In the genomic region with DNA sequence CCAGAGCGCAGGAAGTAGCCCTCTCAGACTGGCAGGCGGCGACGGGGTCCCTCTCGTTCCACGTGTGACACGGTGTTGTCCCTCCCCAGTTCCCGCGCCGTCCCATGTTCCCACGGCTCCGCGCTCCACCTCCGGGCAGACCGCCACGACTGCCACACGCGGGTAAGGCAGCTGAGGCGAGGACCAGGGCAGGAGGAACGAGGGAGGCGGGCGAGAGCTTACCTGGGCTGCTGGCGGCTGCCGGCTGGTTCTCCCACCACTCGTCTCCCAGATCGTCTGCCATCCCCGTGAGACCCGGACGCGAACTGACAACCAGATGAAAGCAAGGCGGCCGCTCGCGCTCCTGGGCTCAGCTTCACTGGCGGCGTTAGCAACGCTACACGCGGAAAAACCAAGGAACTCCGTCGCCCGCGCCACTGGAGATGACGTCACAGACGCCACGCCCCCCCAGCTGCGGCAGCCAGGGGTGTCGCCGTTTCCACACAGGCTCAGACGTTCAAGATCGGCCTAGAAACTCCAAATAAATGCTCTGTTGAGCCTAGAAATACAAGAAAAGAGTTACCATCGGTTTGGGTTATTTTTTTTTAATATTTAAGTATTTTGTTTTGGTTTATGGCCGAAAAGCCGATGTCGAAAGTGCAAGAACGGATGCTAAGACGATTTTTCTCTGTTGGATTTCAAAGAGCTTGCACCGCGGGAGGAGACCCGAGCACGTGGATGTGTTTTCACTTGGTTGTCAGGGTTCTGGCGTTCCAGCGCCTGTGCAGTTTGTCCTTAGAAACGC, we compare ENCODE assay signal across 8 mouse cellular contexts. TPM values are rescaled to one million over a fixed set of nuclear protein-coding genes. Genes with fewer than 3 reads are reported as not detected.
DNase-seq lines count a peak whose midpoint lies in the region; ATAC-seq and TF ChIP-seq lines count a peak whose summit lies in the region.

A gene (minus strand): TSS at position 421 of the 784 bp plus-strand sequence.

- TF ChIP-seq CTCF in E14TG2a.4 (conservative IDR thresholded peaks at IDR 0.05; ENCODE audit: low read length), result no peak
- TF ChIP-seq CTCF in liver, postnatal 0 days (IDR thresholded peaks at IDR 0.05; ENCODE audit: low read depth), result 0 out of 2 replicates have a peak, but pooled peaks have one; percentile 6

- H3K9ac ChIP-seq in forebrain, embryonic 12.5 days, result peak within 1 kb of the TSS; percentile 61
- peak within 1 kb of the TSS; percentile 72 for H3K9ac ChIP-seq in liver, postnatal 0 days (replicated peaks)
- peak within 1 kb of the TSS; percentile 61 for H3K9ac ChIP-seq in neural tube, embryonic 14.5 days (replicated peaks; ENCODE audit: low read depth, low read length)

- no peak within 1 kb of the TSS for H3K27ac ChIP-seq in forebrain, embryonic 12.5 days
- peak within 1 kb of the TSS; percentile 72 for H3K27ac ChIP-seq in liver, postnatal 0 days (ENCODE audit: low read depth)
- peak within 1 kb of the TSS; percentile 12; the same call in 1 of the 2 replicates for H3K27ac ChIP-seq in neural tube, embryonic 14.5 days (ENCODE audit: low read depth, low read length)

- no peaks in the 10 kb centered on the region for H3K36me3 ChIP-seq in E14TG2a.4 (ENCODE audit: insufficient read depth, low read length)
- no peaks in the 10 kb centered on the region for H3K36me3 ChIP-seq in forebrain, embryonic 12.5 days (replicated peaks)
- H3K36me3 ChIP-seq in liver, postnatal 0 days (replicated peaks; ENCODE audit: insufficient read depth, low read length), result no peaks in the 10 kb centered on the region
- no peaks in the 10 kb centered on the region for H3K36me3 ChIP-seq in neural tube, embryonic 14.5 days (ENCODE audit: control insufficient read depth, insufficient read depth, low read length)

- peak; percentile 83 for DNase-seq in c-Kit-positive CD71-positive TER-119-positive erythroid progenitor cells, embryonic 14.5 days (ENCODE audit: low spot score)
- DNase-seq in heart, postnatal 10 days, result peak; percentile 86 to 88
- peak; percentile 37 for DNase-seq in large intestine, adult 2 months (ENCODE audit: low read depth, low spot score)
- DNase-seq in liver, postnatal 0 days, result peak; percentile 93
- peak; percentile 94 for DNase-seq in testis, postnatal 10 days (ENCODE audit: low spot score)

- TF ChIP-seq EP300 in liver, postnatal 0 days (IDR thresholded peaks at IDR 0.05; ENCODE audit: low read depth), result peak; percentile 40; the same call in 1 of the 2 replicates

- no peaks in the 10 kb centered on the region for H3K27me3 ChIP-seq in E14TG2a.4 (ENCODE audit: insufficient read depth, low read length)
- H3K27me3 ChIP-seq in forebrain, embryonic 12.5 days, result no peaks in the 10 kb centered on the region
- no peaks in the 10 kb centered on the region for H3K27me3 ChIP-seq in liver, postnatal 0 days (ENCODE audit: insufficient read depth, low read length)
- H3K27me3 ChIP-seq in neural tube, embryonic 14.5 days (ENCODE audit: control insufficient read depth, insufficient read depth, low read length), result no peaks in the 10 kb centered on the region

- intact Hi-C loops in heart, postnatal 10 days (cut with DNase I), result loop anchor here (5.0 kb wide), 1 partner anchor 889 kb away; a partner anchor contains a TSS

- peak; percentile 94 for ATAC-seq in forebrain, embryonic 12.5 days (ENCODE audit: low FRiP score)
- ATAC-seq in liver, postnatal 0 days, result peak; percentile 96
- ATAC-seq in neural tube, embryonic 14.5 days (ENCODE audit: low read depth), result peak; percentile 96

- H3K4me3 ChIP-seq in E14TG2a.4 (replicated peaks; ENCODE audit: low read length), result peak within 1 kb of the TSS; percentile 96
- peak within 1 kb of the TSS; percentile 82 for H3K4me3 ChIP-seq in forebrain, embryonic 12.5 days (replicated peaks)
- H3K4me3 ChIP-seq in liver, postnatal 0 days (ENCODE audit: low read depth, low read length), result peak within 1 kb of the TSS; percentile 73
- H3K4me3 ChIP-seq in neural tube, embryonic 14.5 days (ENCODE audit: low read depth, low read length), result peak within 1 kb of the TSS; percentile 81

- WGBS in forebrain, embryonic 12.5 days, result under 1% methylated on average over 64 of the region's 64 CpGs
- under 1% methylated on average over 64 of the region's 64 CpGs for WGBS in large intestine, adult 2 months
- under 1% methylated on average over 64 of the region's 64 CpGs for WGBS in liver, postnatal 0 days (ENCODE audit: insufficient replicate concordance)
- under 1% methylated on average over 64 of the region's 64 CpGs for WGBS in neural tube, embryonic 14.5 days

- H3K9me3 ChIP-seq in E14TG2a.4 (ENCODE audit: low read length), result peaks cover 4% of the 10 kb centered on the region; the same call in 1 of the 2 replicates
- H3K9me3 ChIP-seq in forebrain, embryonic 12.5 days, result no peaks in the 10 kb centered on the region
- H3K9me3 ChIP-seq in liver, postnatal 0 days (ENCODE audit: low read length), result no peaks in the 10 kb centered on the region
- no peaks in the 10 kb centered on the region for H3K9me3 ChIP-seq in neural tube, embryonic 14.5 days (ENCODE audit: control insufficient read depth, low read length)

- H3K4me1 ChIP-seq in E14TG2a.4 (replicated peaks; ENCODE audit: low read depth, low read length), result peaks cover 14% of the 10 kb centered on the region
- peaks cover 12% of the 10 kb centered on the region for H3K4me1 ChIP-seq in forebrain, embryonic 12.5 days
- H3K4me1 ChIP-seq in liver, postnatal 0 days (ENCODE audit: insufficient read depth), result peaks cover 11% of the 10 kb centered on the region
- no peaks in the 10 kb centered on the region; the same call in 1 of the 2 replicates for H3K4me1 ChIP-seq in neural tube, embryonic 14.5 days (ENCODE audit: control insufficient read depth, insufficient read depth, low read length)

- H3K4me2 ChIP-seq in forebrain, embryonic 12.5 days, result peak within 1 kb of the TSS; percentile 80
- peak within 1 kb of the TSS; percentile 90 for H3K4me2 ChIP-seq in liver, postnatal 0 days (ENCODE audit: low read depth, low read length)
- H3K4me2 ChIP-seq in neural tube, embryonic 14.5 days (ENCODE audit: low read depth, low read length), result peak within 1 kb of the TSS; percentile 79

RNA-seq across cellular contexts. Expression of the gene that starts here (rescaled TPM):
- 44.9 and 48.2 TPM in 2 replicates for polyA plus RNA-seq in forebrain, embryonic 12.5 days (2016; fragmentation: Nextera tagmentation; extraction: Ambion mirVana)
- 10 to 100 TPM; 38.5 to 39.4 TPM for total RNA-seq in heart, postnatal 10 days (2021)
- polyA plus RNA-seq in large intestine, adult 2 months (2012; rRNA removed), result 7.0 and 8.0 TPM in 2 replicates
- 16.7 and 19.1 TPM in 2 replicates for polyA plus RNA-seq in liver, postnatal 0 days (2015; fragmentation: Nextera tagmentation; extraction: Ambion mirVana)
- polyA plus RNA-seq in neural tube, embryonic 14.5 days (2014; fragmentation: Nextera tagmentation; extraction: Ambion mirVana), result 35.7 and 38.3 TPM in 2 replicates

Comparison
In these comparisons a context has a peak if more than half of its experiments do, and no peak if none do; other contexts are left out.
1. DNase-seq: peak in every context shown above with its lines; median percentile 94 in testis, postnatal 10 days; 93 in liver, postnatal 0 days; 87 in heart, postnatal 10 days; 83 in c-Kit-positive CD71-positive TER-119-positive erythroid progenitor cells, embryonic 14.5 days; 37 in large intestine, adult 2 months.